Mouse (Mus musculus) heart, adult 2 months (tissue): ENCODE data around the gene Atp2a1. TPM values are rescaled to one million over a fixed set of nuclear protein-coding genes. Genes with fewer than 3 reads are reported as not detected.

Experiments used
- DNase-seq, 2 experiments: peaks; one replicate each; pipeline ENCODE4 v3.0.0; 2021
- H3K27ac ChIP-seq: fragments of 200-600 bp; 2 replicates; pipeline ENCODE4 v1.8.1; 2022
- H3K27me3 ChIP-seq: fragments of 200-500 bp; 2 replicates; pipeline ENCODE4 v1.6.1; 2012; ENCODE audit warnings: mild to moderate bottlenecking, low read length, inconsistent platforms, mixed read lengths; ENCODE audit not compliant: control insufficient read depth, insufficient read depth
- H3K36me3 ChIP-seq: fragments of 200-500 bp; 2 replicates; pipeline ENCODE4 v1.6.1; 2012; ENCODE audit warnings: low read length, inconsistent platforms; ENCODE audit not compliant: control insufficient read depth, insufficient read depth
- H3K4me1 ChIP-seq: fragments of 200-500 bp; 2 replicates; pipeline ENCODE4 v1.6.1; 2011; ENCODE audit warnings: low read length; ENCODE audit not compliant: control insufficient read depth, insufficient read depth
- H3K4me3 ChIP-seq: fragments of 200-600 bp; 2 replicates; pipeline ENCODE4 v1.8.1; 2022
- H3K79me2 ChIP-seq: fragments of 200-500 bp; replicated peaks from 2 replicates; pipeline ENCODE4 v1.6.1; 2012; ENCODE audit warnings: mild to moderate bottlenecking, inconsistent platforms, low read length, moderate library complexity, mixed read lengths; ENCODE audit not compliant: control insufficient read depth, insufficient read depth
- H3K9ac ChIP-seq: fragments of 200-500 bp; 2 replicates; pipeline ENCODE4 v1.6.1; 2012; ENCODE audit warnings: low read depth, mild to moderate bottlenecking, control low read depth, inconsistent platforms, low read length, mixed read lengths
- CTCF ChIP-seq: fragments of 200-600 bp; IDR thresholded peaks from 2 replicates; pipeline ENCODE4 v1.8.1; 2022; ENCODE audit warnings: antibody characterized with exemption, mild to moderate bottlenecking, moderate library complexity
- EP300 ChIP-seq: fragments of 200-500 bp; IDR thresholded peaks from 2 replicates; pipeline ENCODE4 v1.6.1; 2011; ENCODE audit warnings: low read depth, low read length, control low read depth; ENCODE audit not compliant: insufficient read depth
- POLR2A ChIP-seq: fragments of 200-500 bp; IDR thresholded peaks from 2 replicates; pipeline ENCODE4 v1.6.1; 2011; ENCODE audit warnings: mild to moderate bottlenecking, low read depth, low read length, control low read depth; ENCODE audit not compliant: insufficient read depth
- WGBS: fragments of 180-500 bp; shearing (Covaris S2); methylation state at CpG from one replicate; pipeline ENCODE4 v1.1.7; 2018; 5-methylcytosine and 5-hydroxymethylcytosine counted together
- intact Hi-C: fragments of 180-260 bp; cut with DNase I; formaldehyde crosslinking; loops from one replicate; pipeline ENCODE4 v1.15.1; 2025
- polyA plus RNA-seq: library from polyadenylated mRNA; depleted of rRNA; stranded (reverse); fragments of >200 nt; gene quantifications from 2 replicates; pipeline ENCODE4 v1.2.3, GENCODE M21; 2012
- total RNA-seq, 2 experiments: library from RNA; stranded (reverse); gene quantifications; 2 replicates each; pipeline ENCODE4 v1.2.3; 2021

The Atp2a1 gene
- total and polyA plus RNA-seq, 3 experiments = 1.1 to 6.6 (median 1.3) TPM

- intact Hi-C loops = no loop called here
- DNase-seq = no peak
- TF ChIP-seq POLR2A = no peak
- no peak for TF ChIP-seq EP300
- no peaks in the 10 kb centered on the region for H3K79me2 ChIP-seq
- no peak overlapping the region for H3K9ac ChIP-seq
- no peaks in the 10 kb centered on the region for H3K4me1 ChIP-seq
- no peaks in the 10 kb centered on the region for H3K36me3 ChIP-seq
- 84% methylated on average over 7 of the region's 7 CpGs for WGBS
- H3K27me3 ChIP-seq = no peaks in the 10 kb centered on the region
- no peak overlapping the region for H3K4me3 ChIP-seq
- no peak overlapping the region for H3K27ac ChIP-seq
These were observed 28.2 kb downstream of the Atp2a1 start for GRCm38 (mm10) chr7:126434726-126435125.

GRCm38 (mm10) chr7:126430167-126430566, 32.7 kb downstream of the Atp2a1 start:
- H3K79me2 ChIP-seq = no peaks in the 10 kb centered on the region
- no peak overlapping the region for H3K27ac ChIP-seq
- no peaks in the 10 kb centered on the region for H3K36me3 ChIP-seq
- DNase-seq = no peak
- no peak for TF ChIP-seq CTCF
- H3K9ac ChIP-seq = no peak overlapping the region
- peaks cover 3% of the 10 kb centered on the region for H3K4me1 ChIP-seq
- H3K27me3 ChIP-seq = no peaks in the 10 kb centered on the region
- intact Hi-C loops = no loop called here
- H3K4me3 ChIP-seq = no peak overlapping the region

GRCm38 (mm10) chr7:126429503-126429898, 33.4 kb downstream of the Atp2a1 start:
- peak overlapping the region; percentile 92 for H3K27ac ChIP-seq
- H3K27me3 ChIP-seq = no peaks in the 10 kb centered on the region

GRCm38 (mm10) chr7:126428631-126429502, 34.0 kb downstream of the Atp2a1 start, which contains the start of gene Rabep2:
Rabep2 (plus strand) TSS chr7:126428759.
- H3K27me3 ChIP-seq = no peaks in the 10 kb centered on the region
- peak within 1 kb of the TSS; percentile 67 for H3K4me3 ChIP-seq
- TF ChIP-seq POLR2A = peak; percentile 63; the same call in 1 of the 2 replicates
- no peak for TF ChIP-seq CTCF
- peak within 1 kb of the TSS; percentile 88 for H3K9ac ChIP-seq
- H3K27ac ChIP-seq = peak within 1 kb of the TSS; percentile 92
- WGBS = under 1% methylated on average over 81 of the region's 82 CpGs
- H3K4me1 ChIP-seq = peaks cover 3% of the 10 kb centered on the region
- intact Hi-C loops = loop anchor here (2.0 kb wide), 1 partner anchor 30 kb away; no protein-coding TSS in a partner anchor
- H3K79me2 ChIP-seq = no peaks in the 10 kb centered on the region
- no peaks in the 10 kb centered on the region for H3K36me3 ChIP-seq
- peak; percentile 95 to 99 for DNase-seq

More at GRCm38 (mm10) chr7:126429503-126429898, 33.4 kb downstream of the Atp2a1 start:
- TF ChIP-seq CTCF (no peak), POLR2A (no peak), EP300 (no peak)
- H3K79me2 ChIP-seq = no peaks in the 10 kb centered on the region
- H3K4me3 ChIP-seq = peak overlapping the region; percentile 67
- intact Hi-C loops = loop anchor here (2.0 kb wide), 1 partner anchor 31 kb away; no protein-coding TSS in a partner anchor
- peak overlapping the region; percentile 88 for H3K9ac ChIP-seq
- peaks cover 3% of the 10 kb centered on the region for H3K4me1 ChIP-seq
- WGBS = 29% methylated on average over 15 of the region's 15 CpGs
- no peak for DNase-seq
- no peaks in the 10 kb centered on the region for H3K36me3 ChIP-seq

- Histone ChIP-seq H3K9ac (peak overlapping the region; percentile 77), H3K27me3 (no peaks in the 10 kb centered on the region), H3K4me1 (peaks cover 3% of the 10 kb centered on the region), H3K27ac (peak overlapping the region; percentile 92), H3K36me3 (no peaks in the 10 kb centered on the region), H3K4me3 (peak overlapping the region; percentile 67), H3K79me2 (no peaks in the 10 kb centered on the region)
- no peak for TF ChIP-seq EP300
- DNase-seq = no peak
- WGBS = 26% methylated on average over 4 of the region's 4 CpGs
- intact Hi-C loops = loop anchor here (2.0 kb wide), 1 partner anchor 29 kb away; no protein-coding TSS in a partner anchor
These were observed 34.8 kb downstream of the Atp2a1 start for GRCm38 (mm10) chr7:126428154-126428553.

- peaks cover 3% of the 10 kb centered on the region for H3K4me1 ChIP-seq
- no peak overlapping the region for H3K4me3 ChIP-seq
- 46% methylated on average over 12 of the region's 13 CpGs for WGBS
- peak in 1 of 2 experiments; percentile 22 for DNase-seq
- no peaks in the 10 kb centered on the region for H3K27me3 ChIP-seq
- TF ChIP-seq EP300 (no peak), POLR2A (no peak), CTCF (no peak)
- no peaks in the 10 kb centered on the region for H3K79me2 ChIP-seq
- intact Hi-C loops = no loop called here
- H3K27ac ChIP-seq = no peak overlapping the region
- H3K36me3 ChIP-seq = no peaks in the 10 kb centered on the region
- no peak overlapping the region for H3K9ac ChIP-seq
These were observed 35.5 kb downstream of the Atp2a1 start for GRCm38 (mm10) chr7:126427323-126427860.
